Mouse (Mus musculus): ENCODE measurements at regions not wholly inside any gene's neighbourhood (a gene's known extent, or its start where the extent isn't known, plus 50 kb on each side); places are given as distances from the start of the nearest gene placed in this dataset.

DNA sequence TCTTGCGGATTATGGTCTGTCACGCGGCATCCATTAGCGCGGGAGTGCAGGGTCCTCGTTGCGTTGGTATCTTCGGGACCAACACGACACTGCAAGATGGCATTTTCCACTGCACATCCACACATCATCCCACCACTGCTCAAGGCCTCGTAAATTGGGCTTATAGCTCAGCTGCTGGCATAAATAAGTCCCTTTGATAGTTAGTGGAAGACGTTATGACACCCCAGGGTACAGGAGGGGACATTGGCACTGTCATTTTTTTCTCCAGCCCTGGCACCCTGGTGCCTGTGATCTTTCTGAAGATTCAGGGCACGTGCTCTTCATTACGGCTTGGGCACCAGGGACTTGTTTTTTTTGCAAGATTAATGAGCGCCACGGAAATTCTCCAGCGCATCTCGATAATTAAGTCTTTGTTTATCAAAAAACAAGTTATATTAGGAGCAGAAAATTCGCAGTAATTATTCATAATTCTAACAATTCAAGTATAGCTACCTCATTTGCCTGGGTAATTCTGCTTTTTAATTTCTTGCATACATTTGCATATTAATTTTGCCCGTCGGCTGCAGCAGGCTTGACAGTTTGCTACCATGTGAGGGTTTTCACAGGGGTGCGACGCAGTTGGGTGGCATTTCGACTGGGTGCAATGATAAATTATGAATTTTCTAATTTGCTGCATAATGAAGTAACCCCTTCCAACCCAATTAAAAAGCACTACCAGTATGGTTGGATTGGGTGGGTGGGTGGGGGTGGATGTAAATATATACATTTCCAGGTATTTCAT is 119.1 kb downstream of the Vrk1 start:
- Histone ChIP-seq H3K9ac (replicated peaks; ENCODE audit: low read length) (no peak overlapping the region), H3K27ac (replicated peaks; ENCODE audit: low read depth, low read length) (peak overlapping the region; percentile 78), H3K9me3 (ENCODE audit: control insufficient read depth, low read length) (no peaks in the 10 kb centered on the region), H3K36me3 (ENCODE audit: control insufficient read depth, insufficient read depth, low read length) (no peaks in the 10 kb centered on the region), H3K4me1 (ENCODE audit: control insufficient read depth, insufficient read depth, low read length) (peaks cover 4% of the 10 kb centered on the region; the same call in 1 of the 2 replicates), H3K4me3 (replicated peaks; ENCODE audit: low read depth, low read length) (no peak overlapping the region), H3K4me2 (ENCODE audit: low read length) (no peak overlapping the region), H3K27me3 (ENCODE audit: control insufficient read depth, insufficient read depth, low read length) (no peaks in the 10 kb centered on the region)
- 67% methylated on average over 23 of the region's 23 CpGs for WGBS
- ATAC-seq (ENCODE audit: low FRiP score, low TSS enrichment), result peak; percentile 50
- peak; percentile 74 for DNase-seq

DNA sequence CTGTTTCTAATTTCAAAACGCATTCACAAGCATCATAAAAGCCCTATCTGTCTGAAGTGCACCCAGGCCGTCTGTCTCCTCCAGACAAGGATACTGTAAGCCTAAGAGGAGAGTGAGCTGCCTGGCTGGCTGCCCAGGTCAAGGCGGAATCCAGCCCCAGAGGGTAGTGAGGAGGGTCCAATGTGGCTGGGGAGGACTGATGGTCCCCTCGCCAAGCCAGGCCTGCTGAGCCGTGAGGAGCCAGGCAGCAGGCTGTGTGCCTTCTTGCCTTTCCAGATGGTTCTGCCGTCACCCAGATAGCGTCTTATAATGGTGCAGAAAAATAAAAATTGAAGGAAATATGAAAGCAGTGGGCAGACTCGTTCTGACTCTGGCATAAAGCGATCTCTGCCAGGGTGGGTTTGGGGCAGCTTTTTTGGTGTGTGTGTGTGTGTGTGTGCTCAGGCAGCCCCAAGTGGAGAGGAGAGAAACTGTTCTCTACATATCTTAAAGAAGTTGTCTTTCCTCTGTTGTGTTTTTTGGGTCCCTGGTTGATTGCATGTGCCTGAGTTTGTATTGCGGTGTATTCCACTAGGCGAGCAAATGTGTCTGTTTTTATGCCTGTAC is 120.1 kb downstream of the Vrk1 start:
- Histone ChIP-seq H3K4me1 (ENCODE audit: control insufficient read depth, insufficient read depth, low read length) (peaks cover 4% of the 10 kb centered on the region; the same call in 1 of the 2 replicates), H3K9me3 (ENCODE audit: control insufficient read depth, low read length) (no peaks in the 10 kb centered on the region), H3K4me2 (ENCODE audit: low read length) (no peak overlapping the region), H3K4me3 (replicated peaks; ENCODE audit: low read depth, low read length) (no peak overlapping the region), H3K27me3 (ENCODE audit: control insufficient read depth, insufficient read depth, low read length) (no peaks in the 10 kb centered on the region), H3K27ac (replicated peaks; ENCODE audit: low read depth, low read length) (peak overlapping the region; percentile 78), H3K9ac (replicated peaks; ENCODE audit: low read length) (no peak overlapping the region; the same call in 1 of the 2 replicates), H3K36me3 (ENCODE audit: control insufficient read depth, insufficient read depth, low read length) (no peaks in the 10 kb centered on the region)
- DNase-seq (peak; percentile 31), ATAC-seq (ENCODE audit: low FRiP score, low TSS enrichment) (no peak; the same call in 1 of the 2 replicates)
- 76% methylated on average over 11 of the region's 11 CpGs for WGBS

DNA sequence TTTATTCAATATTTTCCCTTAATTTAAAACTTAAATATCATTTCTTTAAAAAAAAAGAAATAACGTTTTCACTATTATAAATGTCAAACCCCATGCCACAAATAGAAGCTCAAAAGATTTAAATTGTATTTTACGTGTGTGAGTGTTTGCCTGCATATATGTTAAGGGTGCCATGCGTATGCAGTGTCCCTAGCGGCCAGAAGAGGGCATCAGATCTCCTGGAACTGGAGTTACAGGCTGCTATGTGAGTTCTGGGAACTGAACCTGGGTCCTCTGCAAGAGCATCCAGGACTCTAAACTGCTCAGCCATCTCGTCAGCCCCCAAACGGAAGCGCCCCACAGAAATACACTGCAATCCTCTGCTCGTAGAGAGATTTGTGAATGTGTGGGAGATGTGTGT is 122.7 kb downstream of the Vrk1 start:
- DNase-seq, result no peak
- Histone ChIP-seq H3K4me3 (replicated peaks; ENCODE audit: low read depth, low read length) (no peak overlapping the region), H3K27ac (replicated peaks; ENCODE audit: low read depth, low read length) (no peak overlapping the region), H3K4me2 (ENCODE audit: low read length) (no peak overlapping the region), H3K9me3 (ENCODE audit: control insufficient read depth, low read length) (no peaks in the 10 kb centered on the region), H3K4me1 (ENCODE audit: control insufficient read depth, insufficient read depth, low read length) (peaks cover 4% of the 10 kb centered on the region; the same call in 1 of the 2 replicates), H3K9ac (replicated peaks; ENCODE audit: low read length) (no peak overlapping the region), H3K27me3 (ENCODE audit: control insufficient read depth, insufficient read depth, low read length) (no peaks in the 10 kb centered on the region), H3K36me3 (ENCODE audit: control insufficient read depth, insufficient read depth, low read length) (no peaks in the 10 kb centered on the region)
- 95% methylated on average over 8 of the region's 8 CpGs for WGBS
- no peak for ATAC-seq (ENCODE audit: low FRiP score, low TSS enrichment)

DNA sequence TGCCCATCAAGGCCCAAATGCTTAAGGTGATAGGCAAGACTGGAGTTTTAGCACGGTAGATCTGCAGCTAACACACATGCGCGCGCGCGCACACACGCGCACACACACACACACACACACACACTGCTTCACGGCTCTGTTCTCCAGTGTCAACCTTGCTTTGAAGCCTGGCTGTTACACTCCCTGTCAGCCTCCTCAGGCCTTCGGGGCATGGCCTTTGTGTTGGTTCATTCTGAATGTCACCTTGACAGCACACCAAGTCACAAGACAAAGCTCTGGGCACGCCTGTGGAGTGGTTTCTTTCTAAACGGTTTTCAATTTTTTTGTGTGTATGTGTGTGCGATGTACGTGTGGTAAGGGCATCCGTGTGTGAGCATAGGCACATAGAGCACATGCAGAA is 128.4 kb downstream of the Vrk1 start:
- no peak for DNase-seq
- no peak for ATAC-seq (ENCODE audit: low FRiP score, low TSS enrichment)
- Histone ChIP-seq H3K4me1 (ENCODE audit: control insufficient read depth, insufficient read depth, low read length) (0 out of 2 replicates have a peak, but pooled peaks cover 3% of the 10 kb centered on the region), H3K9me3 (ENCODE audit: control insufficient read depth, low read length) (no peaks in the 10 kb centered on the region), H3K27me3 (ENCODE audit: control insufficient read depth, insufficient read depth, low read length) (no peaks in the 10 kb centered on the region), H3K4me2 (ENCODE audit: low read length) (no peak overlapping the region), H3K9ac (replicated peaks; ENCODE audit: low read length) (no peak overlapping the region), H3K4me3 (replicated peaks; ENCODE audit: low read depth, low read length) (no peak overlapping the region), H3K36me3 (ENCODE audit: control insufficient read depth, insufficient read depth, low read length) (no peaks in the 10 kb centered on the region), H3K27ac (replicated peaks; ENCODE audit: low read depth, low read length) (no peak overlapping the region)
- 86% methylated on average over 15 of the region's 15 CpGs for WGBS

DNA sequence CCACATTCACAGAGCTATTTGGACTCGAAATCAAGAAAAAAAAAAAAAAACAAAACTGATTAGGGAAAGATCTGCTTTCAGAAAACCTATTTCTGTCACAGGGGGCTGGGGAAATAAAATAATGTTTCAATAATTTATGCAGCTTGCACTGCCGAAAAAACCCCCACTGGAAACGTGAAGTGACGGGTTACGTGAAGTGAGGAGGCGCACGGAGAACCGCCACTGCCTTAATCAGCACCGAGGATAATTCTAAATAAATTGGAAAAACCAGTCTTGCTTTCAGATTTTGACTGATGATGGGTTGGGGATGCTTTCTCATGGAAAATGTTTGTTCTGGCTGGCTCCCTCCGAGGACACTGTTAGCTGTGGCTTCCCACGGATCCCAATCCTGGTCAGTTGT is 129.5 kb downstream of the Vrk1 start:
- Histone ChIP-seq H3K27ac (replicated peaks; ENCODE audit: low read depth, low read length) (no peak overlapping the region), H3K9ac (replicated peaks; ENCODE audit: low read length) (no peak overlapping the region), H3K4me3 (replicated peaks; ENCODE audit: low read depth, low read length) (no peak overlapping the region), H3K9me3 (ENCODE audit: control insufficient read depth, low read length) (no peaks in the 10 kb centered on the region), H3K27me3 (ENCODE audit: control insufficient read depth, insufficient read depth, low read length) (no peaks in the 10 kb centered on the region), H3K36me3 (ENCODE audit: control insufficient read depth, insufficient read depth, low read length) (no peaks in the 10 kb centered on the region), H3K4me1 (ENCODE audit: control insufficient read depth, insufficient read depth, low read length) (0 out of 2 replicates have a peak, but pooled peaks cover 8% of the 10 kb centered on the region), H3K4me2 (ENCODE audit: low read length) (no peak overlapping the region)
- ATAC-seq (ENCODE audit: low FRiP score, low TSS enrichment), result no peak
- peak; percentile 42 for DNase-seq
- WGBS, result 53% methylated on average over 11 of the region's 11 CpGs

DNA sequence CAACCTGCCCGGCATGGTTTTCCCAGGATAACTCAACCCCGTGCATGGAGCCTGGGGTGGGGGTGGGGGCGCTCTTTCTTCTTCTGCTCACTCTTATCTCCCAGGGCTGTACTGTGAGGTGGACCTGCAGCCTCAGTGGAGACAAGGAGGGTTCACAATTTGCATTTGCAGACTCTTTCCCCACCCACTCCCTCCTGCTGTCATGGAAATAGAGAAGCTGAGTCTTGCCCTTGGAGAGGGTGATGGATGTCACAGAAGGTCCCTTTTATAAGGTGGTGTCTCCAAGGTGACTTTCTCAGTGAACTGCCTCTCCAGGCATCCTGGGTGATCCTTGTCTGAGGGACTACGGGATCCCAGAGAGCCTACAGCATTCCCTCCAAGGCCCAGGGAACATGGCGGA is 129.9 kb downstream of the Vrk1 start:
- no peak for ATAC-seq (ENCODE audit: low FRiP score, low TSS enrichment)
- Histone ChIP-seq H3K4me3 (replicated peaks; ENCODE audit: low read depth, low read length) (no peak overlapping the region), H3K4me2 (ENCODE audit: low read length) (no peak overlapping the region), H3K4me1 (ENCODE audit: control insufficient read depth, insufficient read depth, low read length) (0 out of 2 replicates have a peak, but pooled peaks cover 8% of the 10 kb centered on the region), H3K9ac (replicated peaks; ENCODE audit: low read length) (no peak overlapping the region), H3K36me3 (ENCODE audit: control insufficient read depth, insufficient read depth, low read length) (no peaks in the 10 kb centered on the region), H3K27ac (replicated peaks; ENCODE audit: low read depth, low read length) (0 out of 2 replicates have a peak overlapping the region, but pooled peaks have one; percentile 20), H3K27me3 (ENCODE audit: control insufficient read depth, insufficient read depth, low read length) (no peaks in the 10 kb centered on the region), H3K9me3 (ENCODE audit: control insufficient read depth, low read length) (no peaks in the 10 kb centered on the region)
- WGBS, result 71% methylated on average over 5 of the region's 5 CpGs
- no peak for DNase-seq

DNA sequence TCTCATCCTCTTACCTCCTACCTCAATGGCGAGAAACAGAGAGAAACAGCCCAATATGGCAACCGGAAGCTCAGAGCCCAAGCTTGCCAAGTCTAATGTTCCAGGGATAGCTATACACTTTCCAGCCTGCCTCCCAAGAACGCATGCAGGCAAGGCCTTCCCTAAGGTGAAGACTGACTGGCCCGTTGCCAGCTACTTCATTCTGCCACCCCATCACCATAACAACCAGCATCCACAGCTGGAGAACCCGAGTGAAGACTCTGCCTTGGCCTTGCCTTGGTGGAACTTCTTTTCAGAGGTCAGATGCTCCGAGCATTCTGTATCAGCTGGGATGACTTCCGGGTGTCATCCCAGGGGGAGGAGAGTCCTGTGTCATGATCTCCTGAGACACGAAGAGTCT is 130.6 kb downstream of the Vrk1 start:
- Histone ChIP-seq H3K27me3 (ENCODE audit: control insufficient read depth, insufficient read depth, low read length) (no peaks in the 10 kb centered on the region), H3K4me1 (ENCODE audit: control insufficient read depth, insufficient read depth, low read length) (0 out of 2 replicates have a peak, but pooled peaks cover 8% of the 10 kb centered on the region), H3K36me3 (ENCODE audit: control insufficient read depth, insufficient read depth, low read length) (no peaks in the 10 kb centered on the region), H3K4me3 (replicated peaks; ENCODE audit: low read depth, low read length) (no peak overlapping the region), H3K27ac (replicated peaks; ENCODE audit: low read depth, low read length) (no peak overlapping the region), H3K9ac (replicated peaks; ENCODE audit: low read length) (no peak overlapping the region), H3K9me3 (ENCODE audit: control insufficient read depth, low read length) (no peaks in the 10 kb centered on the region), H3K4me2 (ENCODE audit: low read length) (no peak overlapping the region)
- 67% methylated on average over 8 of the region's 8 CpGs for WGBS
- DNase-seq (peak; percentile 55), ATAC-seq (ENCODE audit: low FRiP score, low TSS enrichment) (no peak)

DNA sequence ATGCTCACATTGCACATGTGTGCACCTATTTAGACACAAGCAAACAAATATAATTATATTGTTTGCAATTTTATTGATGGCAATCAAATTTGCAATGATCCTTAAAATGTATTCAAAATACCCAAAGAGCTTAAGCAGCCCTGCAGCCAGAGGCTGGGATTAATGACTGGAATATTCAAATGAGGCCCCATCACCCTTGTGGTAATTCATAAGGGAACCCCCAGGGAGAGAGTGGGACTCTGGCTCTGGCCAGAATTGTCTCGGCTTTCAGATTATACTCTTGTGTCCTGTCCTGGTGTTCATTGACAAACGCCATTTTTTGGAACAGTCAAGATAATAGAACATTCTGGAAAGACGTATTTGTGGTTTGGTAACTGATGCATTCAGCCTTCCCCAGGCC is 133.5 kb downstream of the Vrk1 start:
- Histone ChIP-seq H3K36me3 (ENCODE audit: control insufficient read depth, insufficient read depth, low read length) (no peaks in the 10 kb centered on the region), H3K4me2 (ENCODE audit: low read length) (no peak overlapping the region), H3K4me1 (ENCODE audit: control insufficient read depth, insufficient read depth, low read length) (0 out of 2 replicates have a peak, but pooled peaks cover 8% of the 10 kb centered on the region), H3K9me3 (ENCODE audit: control insufficient read depth, low read length) (no peaks in the 10 kb centered on the region), H3K27ac (replicated peaks; ENCODE audit: low read depth, low read length) (no peak overlapping the region), H3K27me3 (ENCODE audit: control insufficient read depth, insufficient read depth, low read length) (no peaks in the 10 kb centered on the region), H3K9ac (replicated peaks; ENCODE audit: low read length) (no peak overlapping the region), H3K4me3 (replicated peaks; ENCODE audit: low read depth, low read length) (no peak overlapping the region)
- ATAC-seq (ENCODE audit: low FRiP score, low TSS enrichment) (no peak), DNase-seq (peak; percentile 57)
- 35% methylated on average over 3 of the region's 3 CpGs for WGBS

DNA sequence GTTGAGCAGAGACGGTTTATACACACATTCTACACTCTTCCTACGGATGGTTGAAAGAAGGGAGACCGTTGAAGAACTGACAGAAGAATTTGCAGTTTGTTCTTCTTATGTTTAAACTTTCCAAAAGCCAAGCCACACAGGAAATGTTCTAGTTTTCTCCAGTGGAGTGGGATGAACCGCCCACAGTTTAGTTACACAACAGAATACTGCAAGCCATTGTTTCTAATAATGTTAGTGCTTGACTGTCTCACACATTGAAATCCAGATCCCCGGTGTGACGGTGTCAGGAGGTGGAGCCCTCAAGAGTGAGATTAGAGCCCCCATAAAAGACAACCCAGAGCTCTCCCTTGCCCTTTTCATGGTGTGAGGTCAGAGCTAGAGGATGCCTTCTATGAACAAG is 146.8 kb downstream of the Vrk1 start:
- Histone ChIP-seq H3K36me3 (ENCODE audit: control insufficient read depth, insufficient read depth, low read length) (no peaks in the 10 kb centered on the region), H3K9ac (replicated peaks; ENCODE audit: low read length) (no peak overlapping the region), H3K27me3 (ENCODE audit: control insufficient read depth, insufficient read depth, low read length) (no peaks in the 10 kb centered on the region), H3K4me3 (replicated peaks; ENCODE audit: low read depth, low read length) (no peak overlapping the region), H3K9me3 (ENCODE audit: control insufficient read depth, low read length) (no peaks in the 10 kb centered on the region), H3K4me1 (ENCODE audit: control insufficient read depth, insufficient read depth, low read length) (no peaks in the 10 kb centered on the region), H3K4me2 (ENCODE audit: low read length) (no peak overlapping the region), H3K27ac (replicated peaks; ENCODE audit: low read depth, low read length) (no peak overlapping the region)
- DNase-seq, result no peak
- 82% methylated on average over 6 of the region's 6 CpGs for WGBS
- no peak for ATAC-seq (ENCODE audit: low FRiP score, low TSS enrichment)

Measured in midbrain, embryonic 14.5 days (tissue).